Mouse (Mus musculus) forebrain, postnatal 0 days (tissue): ENCODE measurements at regions not wholly inside any gene's neighbourhood (a gene's known extent, or its start where the extent isn't known, plus 50 kb on each side); places are given as distances from the start of the nearest gene placed in this dataset.

Experiments
- ATAC-seq: fragments of 200-750 bp; cut with Nextera tagmentation; 2 replicates; pipeline ENCODE4 v1.8.0; 2017; ENCODE audit warnings: mild to moderate bottlenecking, moderate library complexity
- DNase-seq: peaks from one replicate; pipeline ENCODE4 v3.0.0-alpha.2; 2015
- H3K27ac ChIP-seq: fragments of 300-500 bp; sonication (generic); 2 replicates; pipeline ENCODE4 v1.5.1; 2014; ENCODE audit warnings: low read depth, mild to moderate bottlenecking, antibody characterized with exemption, low read length, moderate library complexity, mixed read lengths
- H3K27me3 ChIP-seq: fragments of 300-500 bp; sonication (generic); 2 replicates; pipeline ENCODE4 v1.6.1; 2014; ENCODE audit warnings: mild to moderate bottlenecking, low read length, mixed read lengths; ENCODE audit not compliant: insufficient read depth
- H3K36me3 ChIP-seq: fragments of 300-500 bp; sonication (generic); 2 replicates; pipeline ENCODE4 v1.6.1; 2014; ENCODE audit warnings: mild to moderate bottlenecking, moderate library complexity; ENCODE audit not compliant: insufficient read depth
- H3K4me1 ChIP-seq: fragments of 300-500 bp; sonication (generic); 2 replicates; pipeline ENCODE4 v1.6.1; 2014; ENCODE audit warnings: antibody characterized with exemption; ENCODE audit not compliant: insufficient read depth
- H3K4me2 ChIP-seq: fragments of 300-500 bp; sonication (generic); 2 replicates; pipeline ENCODE4 v1.6.1; 2014; ENCODE audit warnings: low read depth, mild to moderate bottlenecking, moderate library complexity
- H3K4me3 ChIP-seq: fragments of 300-500 bp; sonication (generic); 2 replicates; pipeline ENCODE4 v1.5.1; 2014; ENCODE audit warnings: low read depth, low read length, mixed read lengths
- H3K9ac ChIP-seq: fragments of 300-500 bp; sonication (generic); 2 replicates; pipeline ENCODE4 v1.6.1; 2014; ENCODE audit warnings: mild to moderate bottlenecking
- H3K9me3 ChIP-seq: fragments of 300-500 bp; sonication (generic); 2 replicates; pipeline ENCODE4 v1.6.1; 2016; ENCODE audit warnings: low read length
- CTCF ChIP-seq: sonication (generic); IDR thresholded peaks from 2 replicates; pipeline ENCODE4 v1.5.1; 2016; ENCODE audit warnings: antibody characterized with exemption, control low read depth, low read depth
- WGBS: fragments of 180-500 bp; shearing (Covaris S2); extraction: QIAGEN DNeasy Blood & Tissue Kit; methylation state at CpG from one replicate; pipeline ENCODE4 v1.1.7; 2014; 5-methylcytosine and 5-hydroxymethylcytosine counted together

DNA sequence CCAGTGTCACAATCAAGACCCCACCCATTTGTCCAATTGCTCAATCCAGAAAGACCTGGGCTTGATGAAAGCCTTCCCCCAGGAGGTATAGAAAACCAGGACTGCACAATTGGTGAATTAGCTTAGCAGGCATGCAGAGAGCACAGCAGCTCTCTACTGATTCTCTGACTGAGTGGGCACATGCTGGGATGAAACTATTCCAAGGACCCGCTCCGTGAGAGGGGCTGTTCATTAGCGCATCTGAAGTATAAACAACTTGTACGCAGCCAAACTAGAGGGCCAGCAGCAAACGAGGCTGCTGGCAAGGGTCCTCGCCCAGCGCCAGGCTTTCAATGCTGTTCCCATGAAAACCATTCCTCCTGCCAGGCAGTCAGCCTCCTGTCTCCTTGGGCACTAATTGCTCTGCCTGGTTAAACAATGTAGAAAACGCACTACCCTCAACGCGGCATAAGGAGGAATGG lies 122.3 kb downstream of the Basp1 start:
- peak overlapping the region; percentile 30 for H3K4me2 ChIP-seq
- H3K27me3 ChIP-seq = no peaks in the 10 kb centered on the region
- 0 out of 2 replicates have a peak overlapping the region, but pooled peaks have one; percentile 29 for H3K27ac ChIP-seq
- H3K9me3 ChIP-seq = no peaks in the 10 kb centered on the region
- H3K4me3 ChIP-seq = 0 out of 2 replicates have a peak overlapping the region, but pooled peaks have one; percentile 5
- H3K4me1 ChIP-seq = peaks cover 14% of the 10 kb centered on the region; the same call in 1 of the 2 replicates
- ATAC-seq (peak; percentile 95), DNase-seq (peak; percentile 87)
- no peaks in the 10 kb centered on the region for H3K36me3 ChIP-seq
- peak; percentile 8; the same call in 1 of the 2 replicates for TF ChIP-seq CTCF
- H3K9ac ChIP-seq = no peak overlapping the region
- 4% methylated on average over 10 of the region's 10 CpGs for WGBS

DNA sequence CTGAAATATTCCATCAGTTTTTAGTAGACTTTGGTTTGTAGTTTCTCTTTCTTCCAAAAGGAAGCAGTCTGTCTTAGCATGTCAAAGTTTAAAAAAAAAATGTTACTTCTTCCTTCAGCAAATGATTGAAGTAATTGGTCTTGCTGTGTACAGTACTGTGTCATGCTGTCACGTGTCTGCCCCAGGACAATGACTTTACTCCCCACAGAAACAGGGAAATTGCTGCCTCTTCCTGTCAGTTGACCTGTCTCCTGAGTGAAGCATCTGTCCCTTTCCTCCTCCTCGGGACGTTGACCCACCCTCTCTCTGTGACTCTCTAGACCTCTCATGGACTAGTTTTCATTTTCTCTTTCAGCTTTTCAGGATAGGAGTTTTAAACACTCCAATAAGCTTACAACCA lies 125.7 kb downstream of the Basp1 start:
- H3K36me3 ChIP-seq = no peaks in the 10 kb centered on the region
- H3K4me1 ChIP-seq = peaks cover 14% of the 10 kb centered on the region; the same call in 1 of the 2 replicates
- no peak overlapping the region for H3K4me3 ChIP-seq
- no peaks in the 10 kb centered on the region for H3K9me3 ChIP-seq
- H3K4me2 ChIP-seq = no peak overlapping the region
- no peaks in the 10 kb centered on the region for H3K27me3 ChIP-seq
- ATAC-seq = no peak
- H3K9ac ChIP-seq = no peak overlapping the region
- TF ChIP-seq CTCF = no peak
- no peak for DNase-seq
- no peak overlapping the region for H3K27ac ChIP-seq
- WGBS = 74% methylated on average over 3 of the region's 3 CpGs

DNA sequence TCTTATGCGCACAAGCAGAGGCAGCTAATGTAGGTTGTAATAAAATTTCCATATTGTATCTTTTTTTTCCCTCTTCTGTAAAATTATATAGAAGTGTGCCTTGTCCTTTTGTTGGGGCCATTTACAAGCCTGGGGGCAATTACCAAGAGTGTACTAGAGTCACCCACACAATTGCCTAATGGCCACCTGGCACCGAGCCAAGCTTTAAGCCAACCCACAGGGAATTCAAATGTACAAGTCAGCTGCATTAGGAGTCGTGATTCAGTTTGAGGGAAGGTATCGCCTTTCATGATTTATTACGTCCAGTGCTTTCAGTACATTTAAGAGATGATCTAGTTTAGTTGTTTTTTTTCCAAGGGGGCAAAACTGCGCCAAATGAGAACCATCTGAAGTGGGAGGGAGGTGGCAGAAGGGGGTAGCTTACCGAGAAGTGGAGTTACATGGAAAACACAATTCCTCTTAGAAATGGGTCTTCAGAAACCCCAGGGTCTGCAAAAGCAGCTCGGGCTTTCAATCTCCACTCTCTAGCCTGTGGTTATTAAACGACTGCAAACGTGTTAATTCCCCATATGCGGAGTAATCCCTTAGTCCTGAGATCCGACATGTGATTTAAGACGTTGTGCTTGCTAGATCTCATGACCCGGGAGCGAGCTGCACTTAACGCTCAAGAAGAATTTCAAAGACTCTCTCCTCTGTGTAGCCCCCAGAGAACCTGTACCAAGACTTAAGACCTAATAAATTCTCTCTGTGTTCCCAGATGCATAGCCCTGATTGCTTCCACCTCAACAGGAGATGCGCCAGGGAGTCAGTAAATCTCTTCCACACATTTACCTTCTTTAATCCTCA lies 129.0 kb downstream of the Basp1 start:
- H3K4me3 ChIP-seq = no peak overlapping the region
- ATAC-seq (no peak), DNase-seq (no peak)
- TF ChIP-seq CTCF = no peak
- no peaks in the 10 kb centered on the region for H3K27me3 ChIP-seq
- H3K9me3 ChIP-seq = no peaks in the 10 kb centered on the region
- 40% methylated on average over 17 of the region's 17 CpGs for WGBS
- no peaks in the 10 kb centered on the region for H3K4me1 ChIP-seq
- no peak overlapping the region for H3K27ac ChIP-seq
- no peak overlapping the region for H3K9ac ChIP-seq
- no peak overlapping the region for H3K4me2 ChIP-seq
- no peaks in the 10 kb centered on the region for H3K36me3 ChIP-seq

DNA sequence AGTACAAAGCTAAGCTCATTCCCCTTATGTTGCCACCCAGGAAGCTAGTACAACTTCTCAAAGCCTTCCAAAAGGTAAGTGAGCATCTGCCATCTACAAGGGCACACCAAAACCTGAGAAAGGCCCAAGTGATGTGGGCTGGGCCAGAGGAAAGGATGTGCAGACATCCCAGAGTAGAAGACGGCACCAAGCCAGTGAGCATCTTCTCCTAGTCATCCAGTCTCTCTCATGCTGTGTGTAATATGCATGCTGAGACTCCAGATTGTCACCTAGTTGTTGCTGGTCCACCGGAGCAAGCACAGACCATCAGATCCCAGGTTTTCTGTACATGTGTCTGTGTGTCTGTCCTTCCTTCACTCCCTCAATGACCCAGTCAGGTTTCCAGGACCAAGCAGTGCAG lies 129.9 kb downstream of the Basp1 start:
- no peak overlapping the region for H3K27ac ChIP-seq
- no peak for TF ChIP-seq CTCF
- H3K27me3 ChIP-seq = no peaks in the 10 kb centered on the region
- 84% methylated on average over 2 of the region's 2 CpGs for WGBS
- ATAC-seq = no peak
- H3K4me1 ChIP-seq = no peaks in the 10 kb centered on the region
- H3K36me3 ChIP-seq = no peaks in the 10 kb centered on the region
- no peak overlapping the region for H3K4me2 ChIP-seq
- H3K9ac ChIP-seq = no peak overlapping the region
- H3K9me3 ChIP-seq = no peaks in the 10 kb centered on the region
- DNase-seq = no peak
- no peak overlapping the region for H3K4me3 ChIP-seq

DNA sequence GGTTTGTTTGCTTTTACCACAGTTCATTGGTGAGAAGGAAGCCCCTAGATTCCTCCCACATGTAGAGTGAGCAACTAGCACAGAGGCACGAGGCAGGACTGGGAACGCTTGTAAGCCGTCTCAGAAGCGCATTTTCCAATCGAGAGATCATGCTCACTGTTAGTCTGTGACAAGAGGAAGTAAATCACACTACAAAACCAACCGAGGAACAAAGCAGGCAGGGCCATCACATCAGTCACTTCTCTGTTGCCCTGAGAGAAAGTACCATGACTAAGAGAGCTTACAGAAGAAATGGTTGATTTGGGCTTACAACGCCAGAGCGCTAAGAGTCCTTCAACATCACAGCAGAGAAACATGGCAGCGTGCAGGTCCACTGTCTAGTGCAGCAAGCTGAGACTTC lies 131.2 kb downstream of the Basp1 start:
- no peak for TF ChIP-seq CTCF
- Histone ChIP-seq H3K9ac (no peak overlapping the region), H3K4me1 (no peaks in the 10 kb centered on the region; the same call in 1 of the 2 replicates), H3K4me2 (no peak overlapping the region), H3K4me3 (no peak overlapping the region), H3K27me3 (no peaks in the 10 kb centered on the region), H3K27ac (no peak overlapping the region), H3K9me3 (no peaks in the 10 kb centered on the region), H3K36me3 (no peaks in the 10 kb centered on the region)
- 89% methylated on average over 9 of the region's 9 CpGs for WGBS
- ATAC-seq (no peak), DNase-seq (no peak)

DNA sequence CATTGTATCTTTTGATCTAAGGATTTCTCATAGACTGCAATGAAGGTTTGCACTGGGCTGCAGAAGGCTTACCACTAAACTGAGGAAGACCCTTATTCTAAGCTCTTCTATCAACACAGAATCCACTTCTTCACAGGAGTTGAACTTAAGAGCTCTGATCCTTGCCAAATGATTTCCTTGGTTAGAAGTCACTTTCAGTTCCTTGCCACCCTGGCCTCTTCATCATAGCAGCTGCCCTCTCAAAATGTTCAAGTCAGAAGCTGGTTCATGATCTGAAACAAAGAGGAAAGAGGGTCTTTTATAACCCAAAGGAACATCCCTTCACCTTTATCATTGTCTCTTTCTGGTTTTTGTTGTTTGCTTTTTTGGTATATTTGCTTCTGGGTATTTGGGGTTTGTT lies 131.6 kb downstream of the Basp1 start:
- ATAC-seq (no peak), DNase-seq (no peak)
- H3K4me3 ChIP-seq = no peak overlapping the region
- no peak overlapping the region for H3K27ac ChIP-seq
- H3K27me3 ChIP-seq = no peaks in the 10 kb centered on the region
- no peak overlapping the region for H3K4me2 ChIP-seq
- no peak overlapping the region for H3K9ac ChIP-seq
- no peaks in the 10 kb centered on the region for H3K36me3 ChIP-seq
- H3K4me1 ChIP-seq = no peaks in the 10 kb centered on the region; the same call in 1 of the 2 replicates
- no peaks in the 10 kb centered on the region for H3K9me3 ChIP-seq
- TF ChIP-seq CTCF = no peak
